Mouse (Mus musculus) adrenal gland, adult 18-20 months (tissue): ENCODE results near the gene Tmem201. TPM values are rescaled to one million over a fixed set of nuclear protein-coding genes. Genes with fewer than 3 reads are reported as not detected.
A peak's percentile ranks its signal among the peaks of the same experiment; 100 is the strongest.

Experiments used
- DNase-seq, 2 experiments: peaks; one replicate each; pipeline ENCODE4 v3.0.0; 2021 to 2022; ENCODE audit warnings: low spot score in 2 of 2
- total RNA-seq, 2 experiments: library from RNA; stranded (reverse); gene quantifications; 1 replicate in 1 of 2; 2 replicates in 1 of 2; pipeline ENCODE4 v1.2.3; 2021

The Tmem201 gene
- total RNA-seq, 2 experiments from 2014 or later: 27.8 to 29.0 TPM

DNA sequence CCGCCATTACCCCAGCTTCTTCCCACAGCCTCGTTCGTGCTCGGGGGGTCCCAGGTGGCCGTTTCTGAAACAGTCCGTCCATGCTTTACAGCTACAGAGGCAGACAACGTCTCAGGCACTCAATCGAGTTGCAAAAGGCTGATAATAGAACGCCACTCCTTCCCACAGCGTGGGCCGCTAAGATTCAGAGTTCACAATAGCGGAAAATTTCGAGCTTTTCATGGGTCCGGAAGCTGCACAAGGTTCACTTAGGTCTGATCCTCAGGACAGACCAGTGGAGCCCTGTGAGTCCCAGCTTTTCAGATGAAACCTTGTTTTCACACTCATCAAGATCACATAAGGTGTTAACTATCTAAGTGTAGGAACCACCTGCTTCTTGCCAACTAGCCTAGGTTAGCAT lies 49.0 kb downstream of the Tmem201 start:
- no peak for DNase-seq

GRCm38 (mm10) chr4:149684841-149685623 lies 52.8 kb downstream of the Tmem201 start:
- no peak for DNase-seq

DNA sequence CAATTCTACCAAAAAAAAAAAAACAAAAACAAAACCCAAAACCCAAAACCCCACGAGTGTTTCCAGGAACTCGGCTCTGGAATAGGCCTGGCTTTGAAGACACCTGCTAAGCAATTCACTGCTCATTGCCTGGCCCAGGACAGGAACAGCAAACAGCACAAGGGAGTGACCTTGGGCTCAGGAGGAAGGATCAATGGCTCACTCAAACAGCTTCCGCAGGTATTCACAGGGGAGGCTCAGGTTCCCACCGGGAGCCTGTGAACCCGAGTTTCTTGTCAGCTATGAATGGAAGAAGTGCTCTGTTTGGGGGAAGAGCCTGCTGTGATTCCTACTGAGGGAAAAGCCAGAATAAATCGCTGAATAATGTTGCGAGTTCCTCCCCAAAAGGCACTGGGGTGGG lies 54.0 kb downstream of the Tmem201 start:
- DNase-seq: no peak

GRCm38 (mm10) chr4:149679056-149679770 lies 58.6 kb downstream of the Tmem201 start:
- DNase-seq: no peak

DNA sequence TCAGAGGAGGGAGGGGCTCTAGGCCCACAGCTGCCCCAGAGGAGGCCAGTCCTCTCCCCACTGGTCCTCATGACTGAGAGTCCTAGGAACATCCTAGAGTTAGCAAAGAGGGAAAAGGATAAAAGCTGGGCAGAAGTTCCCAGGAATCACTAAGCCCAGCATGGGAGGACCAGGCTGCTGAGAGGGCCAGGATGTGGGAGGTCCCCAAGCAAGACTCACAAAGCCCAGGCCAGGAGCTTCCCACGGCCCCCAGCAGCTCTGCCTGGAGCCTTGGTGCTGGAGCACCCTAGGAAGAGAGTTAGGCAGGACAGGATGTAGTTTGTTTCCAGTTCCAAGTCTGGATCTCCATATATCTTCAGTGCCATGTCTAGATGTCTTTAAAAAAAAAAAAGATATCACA lies 59.8 kb downstream of the Tmem201 start:
- DNase-seq: no peak

GRCm38 (mm10) chr4:149675378-149676261 lies 62.2 kb downstream of the Tmem201 start:
- peak; percentile 79 to 82 for DNase-seq

DNA sequence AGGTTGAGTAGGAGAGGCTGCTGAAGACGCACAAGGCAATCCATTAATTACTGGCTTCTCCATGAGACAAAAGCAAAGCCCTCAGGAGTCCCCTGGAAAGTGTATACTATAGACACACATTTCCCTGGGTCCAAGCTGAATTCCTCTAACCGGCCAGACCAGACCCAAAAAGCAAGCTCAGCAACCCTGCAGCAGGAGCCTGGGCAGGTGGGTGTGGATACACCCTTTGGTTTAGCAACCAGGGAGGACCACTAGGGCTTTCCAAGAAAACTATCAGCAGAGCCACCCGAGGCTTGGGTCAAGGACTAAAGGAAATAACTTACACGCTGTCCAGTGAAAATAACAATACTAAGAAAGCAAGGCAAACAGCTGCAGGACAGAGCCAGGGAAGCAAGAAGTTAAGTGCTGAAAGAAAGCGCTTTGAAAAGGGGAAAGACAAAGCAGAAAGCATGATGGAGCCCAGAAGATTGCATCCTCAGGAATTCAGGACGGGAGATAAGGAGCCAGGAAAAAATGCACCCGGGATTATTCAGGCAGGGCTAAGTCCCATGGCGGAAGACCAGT lies 62.9 kb downstream of the Tmem201 start:
- no peak for DNase-seq

DNA sequence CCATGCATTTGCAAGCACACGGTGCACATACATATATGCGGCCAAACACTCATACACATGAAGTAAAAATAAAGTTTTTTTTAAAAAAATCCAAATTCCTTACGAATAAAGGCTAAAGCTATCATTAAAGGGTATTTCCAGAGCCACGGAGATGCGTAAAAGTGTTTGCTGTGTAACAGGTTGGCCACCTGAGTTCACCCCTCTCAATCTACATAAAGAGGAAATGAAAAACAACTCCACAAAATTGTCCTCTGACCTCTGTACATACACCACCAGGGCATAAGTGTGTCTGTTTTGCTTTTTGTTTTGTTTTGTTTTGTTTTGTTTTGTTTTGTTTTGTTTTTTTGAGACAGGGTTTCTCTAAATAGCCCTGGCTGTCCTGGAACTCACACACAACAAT lies 65.1 kb downstream of the Tmem201 start:
- DNase-seq: no peak

- DNase-seq: no peak
Measured at GRCm38 (mm10) chr4:149671175-149671574, 66.7 kb downstream of the Tmem201 start.

DNA sequence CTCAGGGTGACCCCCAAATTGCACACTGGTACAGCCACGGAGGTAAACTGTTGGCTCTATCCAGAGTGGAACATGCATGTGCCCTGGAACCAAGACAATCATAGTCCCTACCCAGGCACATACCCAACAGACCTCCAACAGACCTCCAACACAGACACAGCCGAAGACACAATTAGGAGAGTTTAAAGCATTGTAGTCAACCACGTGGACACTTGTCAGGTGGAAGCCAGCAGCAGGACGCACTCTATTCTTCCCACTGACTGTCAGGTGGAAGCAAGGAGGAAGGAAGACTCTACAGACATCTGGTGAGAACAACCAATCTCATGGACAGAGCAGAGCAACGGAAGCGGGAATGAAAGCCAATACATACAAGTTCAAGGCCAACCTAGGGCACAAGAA lies 72.2 kb downstream of the Tmem201 start:
- DNase-seq: no peak

Other genes with a start within 250 kb of the Tmem201 start
- gene Ctnnbip1, start 219.8 kb downstream of the Tmem201 start, total RNA-seq: 10 to 100 TPM; 16.2 to 25.1 TPM
- gene Clstn1, start 151.6 kb downstream of the Tmem201 start, total RNA-seq: 100 to 1,000 TPM; 104 to 106 TPM
- gene Pik3cd, start 35.5 kb downstream of the Tmem201 start, total RNA-seq: 1 to 10 TPM; 3.8 to 6.5 TPM
- gene Slc25a33, start 36.2 kb upstream of the Tmem201 start, total RNA-seq: 10 to 100 TPM; 16.3 to 24.3 TPM
- 10 to 100 TPM; 19.5 to 22.1 TPM for gene Spsb1, start 217.0 kb upstream of the Tmem201 start, total RNA-seq